Mouse (Mus musculus) liver, embryonic 14.5 days (tissue): ENCODE results near the gene Hps1.

Experiments
- CTCF ChIP-seq: IDR thresholded peaks from 2 replicates; pipeline ENCODE4 v1.5.1; 2016; ENCODE audit warnings: antibody characterized with exemption, low read depth, control low read depth
- EP300 ChIP-seq: IDR thresholded peaks from 2 replicates; pipeline ENCODE4 v1.6.1; 2016; ENCODE audit warnings: antibody characterized with exemption, low read depth

GRCm38 (mm10) chr19:42734982-42735381, 44.8 kb downstream of the Hps1 start:
- TF ChIP-seq CTCF = no peak
- TF ChIP-seq EP300 = no peak
